Comparison of ENCODE assay signal across 26 mouse cellular contexts in genomic region chr15:6668793-6669437, GRCm38 (mm10). TPM values are rescaled to one million over a fixed set of nuclear protein-coding genes. Genes with fewer than 3 reads are reported as not detected.
DNase-seq lines count a peak whose midpoint lies in the region; ATAC-seq and TF ChIP-seq lines count a peak whose summit lies in the region.
"Had no signal": no experiment of that assay in that cellular context is flagged by ENCODE, and none has a peak within 500 bp of the region (broad histone marks: within the 10 kb centered on the region; RNA-seq: fewer than 3 reads in every experiment).

No protein-coding gene starts in this region.

- H3K4me2 ChIP-seq in liver, embryonic 11.5 days, result peak overlapping the region; percentile 27
- no peak overlapping the region for H3K4me2 ChIP-seq in liver, postnatal 0 days (ENCODE audit: low read depth, low read length)
- H3K4me2 ChIP-seq: embryonic facial prominence, embryonic 15.5 days; forebrain, embryonic 12.5 days; intestine, embryonic 15.5 days; limb, embryonic 15.5 days had no signal

- no peaks in the 10 kb centered on the region for H3K9me3 ChIP-seq in liver, embryonic 11.5 days (ENCODE audit: control insufficient read depth, low read length)
- H3K9me3 ChIP-seq in liver, postnatal 0 days (ENCODE audit: low read length), result no peaks in the 10 kb centered on the region
- peaks cover 6% of the 10 kb centered on the region; the same call in 1 of the 2 replicates for H3K9me3 ChIP-seq in ES-Bruce4 (replicated peaks; ENCODE audit: control insufficient read depth, insufficient read depth, low read length, poor library complexity, severe bottlenecking)
- no peaks in the 10 kb centered on the region for H3K9me3 ChIP-seq in embryonic facial prominence, embryonic 10.5 days
- H3K9me3 ChIP-seq: embryonic facial prominence, embryonic 15.5 days; forebrain, embryonic 12.5 days; intestine, embryonic 15.5 days; limb, embryonic 10.5 days; limb, embryonic 15.5 days had no signal

- H3K9ac ChIP-seq in liver, embryonic 11.5 days (ENCODE audit: low read depth, low read length), result 0 out of 2 replicates have a peak overlapping the region, but pooled peaks have one; percentile 20
- no peak overlapping the region for H3K9ac ChIP-seq in liver, postnatal 0 days (replicated peaks)
- no peak overlapping the region for H3K9ac ChIP-seq in ES-Bruce4 (ENCODE audit: low read depth, poor library complexity, severe bottlenecking)
- H3K9ac ChIP-seq: embryonic facial prominence, embryonic 15.5 days; forebrain, embryonic 12.5 days; forebrain, postnatal 0 days; intestine, embryonic 15.5 days; limb, embryonic 15.5 days had no signal

- H3K27me3 ChIP-seq in liver, embryonic 11.5 days (replicated peaks; ENCODE audit: control insufficient read depth, insufficient read depth, low read length), result no peaks in the 10 kb centered on the region
- no peaks in the 10 kb centered on the region for H3K27me3 ChIP-seq in liver, postnatal 0 days (ENCODE audit: insufficient read depth, low read length)
- no peaks in the 10 kb centered on the region for H3K27me3 ChIP-seq in ES-Bruce4 (ENCODE audit: control insufficient read depth, insufficient read depth, low read length, poor library complexity, severe bottlenecking)
- no peaks in the 10 kb centered on the region for H3K27me3 ChIP-seq in embryonic facial prominence, embryonic 10.5 days (replicated peaks; ENCODE audit: low read depth, poor library complexity, severe bottlenecking)
- H3K27me3 ChIP-seq: embryonic facial prominence, embryonic 15.5 days; forebrain, embryonic 12.5 days; intestine, embryonic 15.5 days; limb, embryonic 15.5 days had no signal

- peaks cover 13% of the 10 kb centered on the region for H3K4me1 ChIP-seq in liver, embryonic 11.5 days (replicated peaks; ENCODE audit: control insufficient read depth, insufficient read depth, low read length)
- no peaks in the 10 kb centered on the region for H3K4me1 ChIP-seq in liver, postnatal 0 days (ENCODE audit: insufficient read depth)
- H3K4me1 ChIP-seq in ES-Bruce4 (ENCODE audit: control insufficient read depth, insufficient read depth, low read length), result peaks cover 11% of the 10 kb centered on the region
- H3K4me1 ChIP-seq in embryonic facial prominence, embryonic 10.5 days, result peaks cover 12% of the 10 kb centered on the region
- H3K4me1 ChIP-seq: embryonic facial prominence, embryonic 15.5 days; forebrain, embryonic 12.5 days; intestine, embryonic 15.5 days; limb, embryonic 15.5 days had no signal

- TF ChIP-seq CTCF in liver, postnatal 0 days (IDR thresholded peaks at IDR 0.05; ENCODE audit: low read depth), result no peak
- no peak for TF ChIP-seq CTCF in ES-Bruce4 (IDR thresholded peaks at IDR 0.05; ENCODE audit: low read depth, low read length)

- H3K36me3 ChIP-seq in liver, embryonic 11.5 days (ENCODE audit: control insufficient read depth, insufficient read depth, low read length), result no peaks in the 10 kb centered on the region
- no peaks in the 10 kb centered on the region for H3K36me3 ChIP-seq in liver, postnatal 0 days (replicated peaks; ENCODE audit: insufficient read depth, low read length)
- H3K36me3 ChIP-seq in ES-Bruce4 (ENCODE audit: control insufficient read depth, insufficient read depth, low read length, poor library complexity, severe bottlenecking), result no peaks in the 10 kb centered on the region
- no peaks in the 10 kb centered on the region for H3K36me3 ChIP-seq in embryonic facial prominence, embryonic 10.5 days (replicated peaks)
- H3K36me3 ChIP-seq: embryonic facial prominence, embryonic 15.5 days; forebrain, embryonic 12.5 days; intestine, embryonic 15.5 days; limb, embryonic 10.5 days; limb, embryonic 15.5 days had no signal

- TF ChIP-seq POLR2A in ES-Bruce4 (IDR thresholded peaks at IDR 0.05; ENCODE audit: insufficient read depth, low read length), result no peak

- no peak overlapping the region for H3K27ac ChIP-seq in liver, embryonic 11.5 days (ENCODE audit: low read depth, low read length)
- no peak overlapping the region for H3K27ac ChIP-seq in liver, postnatal 0 days (ENCODE audit: low read depth)
- H3K27ac ChIP-seq in ES-Bruce4 (ENCODE audit: insufficient read depth, low read length), result no peak overlapping the region
- no peak overlapping the region for H3K27ac ChIP-seq in embryonic facial prominence, embryonic 10.5 days (replicated peaks)
- H3K27ac ChIP-seq: embryonic facial prominence, embryonic 15.5 days; forebrain, embryonic 12.5 days; intestine, embryonic 15.5 days; kidney, postnatal 0 days; limb, embryonic 10.5 days; limb, embryonic 15.5 days; macrophage had no signal

- no peak for DNase-seq in liver, embryonic 11.5 days (ENCODE audit: low spot score)
- no peak for DNase-seq in liver, postnatal 0 days
- DNase-seq in R1 (ENCODE audit: low read depth, low spot score) (peak; percentile 44), MN1 (ENCODE audit: low spot score) (no peak)
- DNase-seq in embryonic facial prominence, embryonic 10.5 days (ENCODE audit: low spot score), result peak; percentile 14
- DNase-seq in kidney, adult 8-10 months, result no peak
- DNase-seq in cerebellum, adult 9-11 months, result no peak
- DNase-seq: cerebellum, adult 2 months; cerebellum, postnatal 25 days; forebrain, postnatal 0 days; heart, postnatal 14 days; kidney, adult 2 months; layer of hippocampus, postnatal 36 days; lung, adult 18-20 months; spleen, adult 18-20 months; thymus, postnatal 14 days had no signal

- 24% methylated on average over 14 of the region's 14 CpGs for WGBS in liver, embryonic 11.5 days
- WGBS in liver, postnatal 0 days (ENCODE audit: insufficient replicate concordance), result 40% methylated on average over 14 of the region's 14 CpGs
- WGBS in embryonic facial prominence, embryonic 10.5 days, result 20% methylated on average over 14 of the region's 14 CpGs

- peak; percentile 60 for ATAC-seq in liver, embryonic 11.5 days (replicated peaks; ENCODE audit: low FRiP score)
- ATAC-seq in liver, postnatal 0 days, result no peak
- ATAC-seq: forebrain, postnatal 0 days; hindbrain, embryonic 16.5 days; intestine, embryonic 15.5 days; lung, postnatal 0 days had no signal

- TF ChIP-seq EP300 in liver, postnatal 0 days (IDR thresholded peaks at IDR 0.05; ENCODE audit: low read depth), result no peak
- peak; percentile 88; the same call in 1 of the 2 replicates for TF ChIP-seq EP300 in ES-Bruce4 (IDR thresholded peaks at IDR 0.05; ENCODE audit: insufficient read depth, low read depth, low read length)

- H3K4me3 ChIP-seq in liver, embryonic 11.5 days (ENCODE audit: low read depth, low read length), result no peak overlapping the region
- H3K4me3 ChIP-seq in liver, postnatal 0 days (ENCODE audit: low read depth, low read length), result no peak overlapping the region
- H3K4me3 ChIP-seq in ES-Bruce4 (ENCODE audit: low read depth, low read length), result no peak overlapping the region
- H3K4me3 ChIP-seq in embryonic facial prominence, embryonic 10.5 days, result no peak overlapping the region
- H3K4me3 ChIP-seq: embryonic facial prominence, embryonic 15.5 days; forebrain, embryonic 12.5 days; intestine, embryonic 15.5 days; limb, embryonic 10.5 days; limb, embryonic 15.5 days had no signal

RNA-seq across cellular contexts. Expression of gene Rictor, which starts 39.3 kb away (rescaled TPM):
- 31.6 and 33.3 TPM in 2 replicates for polyA plus RNA-seq in liver, embryonic 11.5 days (2014; fragmentation: Nextera tagmentation; extraction: Ambion mirVana)
- 12.7 and 13.2 TPM in 2 replicates for polyA plus RNA-seq in liver, postnatal 0 days (2015; fragmentation: Nextera tagmentation; extraction: Ambion mirVana)
- 54.4 and 54.7 TPM in 2 replicates for polyA plus RNA-seq in ES-Bruce4 (2011; ENCODE audit: insufficient read depth, insufficient read length, low read depth, missing spikeins)
- 35.4 and 35.8 TPM in 2 replicates for polyA plus RNA-seq in embryonic facial prominence, embryonic 10.5 days (2016; fragmentation: Nextera tagmentation; extraction: Ambion mirVana)

Comparison
In these comparisons a context has a peak if more than half of its experiments do, and no peak if none do; other contexts are left out.
1. DNase-seq: peak in R1 (single experiment) and embryonic facial prominence, embryonic 10.5 days (single experiment); none in liver, embryonic 11.5 days (single experiment), liver, postnatal 0 days (single experiment), kidney, adult 8-10 months (0 of 2), cerebellum, adult 9-11 months (single experiment) and MN1 (single experiment).